Mouse (Mus musculus) lung, adult 2 months (tissue): Measurements from ENCODE around the gene Olfr667. TPM values are rescaled to one million over a fixed set of nuclear protein-coding genes. Genes with fewer than 3 reads are reported as not detected.
"Not testable (repeated sequence)": the region's sequence is repeated elsewhere in the genome, so short reads cannot be mapped to it uniquely, and the experiment has no call there.

Source experiments
- DNase-seq: peaks from one replicate; pipeline ENCODE4 v3.0.0; 2022
- H3K4me1 ChIP-seq: fragments of 200-500 bp; 2 replicates; pipeline ENCODE4 v1.6.1; 2011; ENCODE audit warnings: low read length; ENCODE audit not compliant: control insufficient read depth, insufficient read depth
- H3K4me3 ChIP-seq: fragments of 200-500 bp; replicated peaks from 2 replicates; pipeline ENCODE3; 2011; ENCODE audit warnings: low read depth, mild to moderate bottlenecking, control low read depth, low read length; ENCODE audit errors: extremely low read depth
- CTCF ChIP-seq: fragments of 200-500 bp; IDR thresholded peaks from 2 replicates; pipeline ENCODE4 v1.5.1; 2011; ENCODE audit warnings: mild to moderate bottlenecking, low read length, control low read depth; ENCODE audit not compliant: insufficient read depth
- POLR2A ChIP-seq: fragments of 200-500 bp; IDR thresholded peaks from 2 replicates; pipeline ENCODE4 v1.6.1; 2011; ENCODE audit warnings: low read depth, mild to moderate bottlenecking, control low read depth, low read length, borderline replicate concordance; ENCODE audit errors: extremely low read depth
- WGBS: fragments of 180-500 bp; shearing (Covaris S2); methylation state at CpG from one replicate; pipeline ENCODE4 v1.1.7; 2018; 5-methylcytosine and 5-hydroxymethylcytosine counted together
- polyA plus RNA-seq: library from polyadenylated mRNA; depleted of rRNA; stranded (reverse); fragments of >200 nt; gene quantifications from 2 replicates; pipeline ENCODE4 v1.2.3, GENCODE M21; 2012; rRNA removed

Gene Olfr667
- not detected in 2 replicates for polyA plus RNA-seq

DNA sequence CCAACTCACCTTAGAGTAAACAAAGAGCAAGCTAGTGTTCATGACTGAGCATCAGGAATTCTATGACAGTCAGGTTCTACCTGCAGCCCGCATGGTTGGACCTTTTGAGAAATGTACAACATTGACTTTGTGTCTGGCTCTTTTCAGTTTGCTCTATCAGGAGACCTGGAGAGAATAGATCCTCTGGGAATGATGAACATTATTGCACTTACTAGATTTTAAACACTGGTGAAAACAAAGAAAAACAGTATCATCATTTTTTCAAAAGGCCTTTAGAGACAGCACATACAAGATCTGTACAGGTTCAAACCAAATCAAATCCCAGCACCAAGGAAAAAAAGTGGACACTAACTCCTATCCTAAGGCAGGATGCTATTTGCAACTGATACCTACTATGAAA, at the start of gene Olfr667:
Gene Olfr667 (minus strand): TSS at position 101 of the 400 bp plus-strand sequence.
- DNase-seq = no peak
- 82% methylated on average over 1 of the region's 1 CpGs for WGBS

DNA sequence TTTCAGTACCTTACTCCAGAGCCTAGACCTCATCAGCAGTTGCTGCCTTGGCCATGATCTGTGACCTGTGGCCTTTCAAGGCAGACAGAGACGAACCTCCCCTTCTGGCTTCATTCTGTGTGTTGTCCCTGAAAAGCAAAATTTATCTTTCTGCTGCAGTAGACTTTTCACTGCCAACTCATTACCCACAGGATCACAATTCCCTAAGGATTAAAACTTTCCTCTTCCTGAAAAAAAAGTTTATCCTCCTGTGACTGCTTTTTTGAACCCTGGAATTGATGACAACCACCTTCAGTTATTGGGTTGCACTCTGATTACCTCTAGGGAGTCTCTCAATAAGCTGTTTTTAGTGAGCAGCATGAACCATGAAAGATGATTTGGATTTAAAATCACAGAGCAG, 41.2 kb upstream of the Olfr667 start, which contains the start of gene Olfr670:
Gene Olfr670 (minus strand): TSS at position 101 of the 400 bp plus-strand sequence.
- no peak within 1 kb of the TSS for H3K4me3 ChIP-seq
- no peak for DNase-seq
- no peak for TF ChIP-seq POLR2A
- no peak for TF ChIP-seq CTCF
- H3K4me1 ChIP-seq = no peaks in the 10 kb centered on the region
- WGBS = 35% methylated on average over 1 of the region's 1 CpGs

More for the DNA sequence above, at the start of gene Olfr667:
- Histone ChIP-seq H3K4me3 (no peak within 1 kb of the TSS), H3K4me1 (no peaks in the 10 kb centered on the region)
- no peak for TF ChIP-seq CTCF
- no peak for TF ChIP-seq POLR2A

DNA sequence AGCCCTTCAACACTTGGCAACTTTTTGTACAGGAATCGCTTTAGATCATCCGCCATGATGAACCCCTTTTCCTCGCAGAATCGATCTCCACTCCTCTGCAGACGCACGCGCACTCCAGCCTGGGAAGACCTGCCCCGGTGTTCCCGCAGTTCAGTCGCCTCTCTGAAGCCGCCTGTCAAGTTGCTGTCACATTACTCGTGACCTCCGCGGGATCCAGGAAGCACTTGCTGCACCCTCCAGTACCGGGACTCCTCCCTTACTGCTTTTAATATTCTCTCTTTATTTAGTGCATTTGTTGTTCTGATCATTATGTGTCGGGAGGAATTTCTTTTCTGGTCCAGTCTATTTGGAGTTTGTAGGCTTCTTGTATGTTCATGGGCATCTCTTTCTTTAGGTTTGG, 29.0 kb upstream of the Olfr667 start:
- H3K4me3 ChIP-seq, H3K4me1 ChIP-seq, DNase-seq: not testable (repeated sequence)
- WGBS = 91% methylated on average over 16 of the region's 16 CpGs

DNA sequence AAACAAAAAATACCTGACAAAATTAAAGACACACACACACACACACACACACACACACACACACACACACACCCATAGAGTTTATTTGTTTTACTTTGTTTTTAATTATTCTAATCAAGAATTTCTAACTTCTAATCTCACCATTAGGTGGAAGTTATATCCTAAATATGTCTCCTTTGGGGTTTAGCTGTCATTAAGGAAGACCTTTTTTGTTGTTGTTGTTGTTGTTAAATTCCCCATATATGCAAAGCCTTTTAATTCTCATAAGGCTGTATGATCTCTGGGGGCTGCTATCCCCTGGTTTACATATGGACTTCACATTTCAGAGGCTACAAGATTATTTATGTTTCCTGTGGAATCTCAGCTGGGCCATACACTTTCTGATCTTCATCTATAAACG, 12.7 kb upstream of the Olfr667 start, which contains the start of gene Olfr669:
Gene Olfr669 (plus strand): TSS at position 301 of the 400 bp plus-strand sequence.
- WGBS = 72% methylated on average over 1 of the region's 1 CpGs
- no peak for TF ChIP-seq POLR2A
- TF ChIP-seq CTCF = no peak
- H3K4me1 ChIP-seq = no peaks in the 10 kb centered on the region

DNA sequence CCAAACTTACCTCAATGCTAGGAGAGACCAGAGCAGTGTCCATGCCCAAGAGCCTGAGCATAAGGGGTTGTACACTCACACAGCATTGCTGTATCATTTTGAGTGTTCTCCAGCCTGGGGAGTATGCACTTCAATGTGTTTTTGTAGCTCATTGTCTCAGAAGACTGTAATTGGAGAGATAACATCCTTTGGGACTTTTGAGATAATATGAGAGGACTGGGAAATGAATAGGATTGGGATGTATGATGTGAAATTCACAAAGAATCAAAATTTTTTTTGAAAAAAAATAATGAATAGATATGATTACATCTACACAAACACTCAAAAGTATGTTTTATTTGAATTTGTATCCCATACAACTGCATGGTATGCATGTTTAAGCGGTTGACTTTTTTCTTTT, 6.7 kb upstream of the Olfr667 start, which contains the start of gene Olfr668:
Gene Olfr668 (minus strand): TSS at position 101 of the 400 bp plus-strand sequence.
- Histone ChIP-seq H3K4me1 (no peaks in the 10 kb centered on the region), H3K4me3 (no peak within 1 kb of the TSS)
- TF ChIP-seq POLR2A = no peak
- no peak for DNase-seq
- WGBS = 60% methylated on average over 1 of the region's 1 CpGs

More for the DNA sequence above, 12.7 kb upstream of the Olfr667 start, which contains the start of gene Olfr669:
- DNase-seq = no peak
- H3K4me3 ChIP-seq = no peak within 1 kb of the TSS

DNA sequence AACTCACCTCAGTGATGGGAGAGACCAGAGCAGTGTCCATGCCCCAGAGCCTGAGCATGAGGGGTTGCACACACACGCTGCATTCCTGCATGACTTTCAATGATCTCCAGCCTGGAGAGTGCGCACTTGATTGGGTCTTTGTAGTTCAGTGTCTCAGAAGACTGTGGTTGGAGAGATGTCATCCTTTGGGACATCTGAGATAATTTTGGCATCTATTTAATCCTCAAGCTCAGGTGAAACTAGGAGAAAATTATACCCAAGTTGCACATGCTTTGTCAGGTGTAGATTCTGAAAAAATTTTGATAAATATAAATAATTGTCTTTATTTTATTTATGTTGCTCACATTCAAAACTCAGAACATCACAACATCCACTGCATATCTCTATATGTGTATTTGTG, 25.4 kb downstream of the Olfr667 start, which contains the start of gene Olfr666:
Gene Olfr666 (minus strand): TSS at position 101 of the 400 bp plus-strand sequence.
- H3K4me1 ChIP-seq = no peaks in the 10 kb centered on the region
- H3K4me3 ChIP-seq = no peak within 1 kb of the TSS
- DNase-seq = no peak
- 78% methylated on average over 2 of the region's 2 CpGs for WGBS
- no peak for TF ChIP-seq CTCF
- TF ChIP-seq POLR2A = no peak

DNA sequence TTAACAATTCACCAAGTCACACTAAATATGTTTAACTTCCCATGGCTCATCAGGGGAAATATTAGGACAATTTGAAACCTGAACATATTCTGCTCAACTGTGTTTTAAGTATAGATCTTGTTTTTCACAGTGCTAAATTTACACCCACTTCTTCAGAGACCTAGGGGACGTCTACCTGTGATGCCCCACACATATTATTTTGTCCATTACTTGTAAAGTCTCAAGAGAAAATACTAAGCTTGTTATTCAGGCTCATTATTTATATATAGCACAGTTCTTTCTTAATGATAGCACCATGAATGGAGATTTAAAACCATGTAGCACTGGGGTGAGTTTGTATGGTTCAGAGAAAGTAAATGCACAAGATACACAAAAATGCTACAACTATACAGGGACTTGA, 43.6 kb downstream of the Olfr667 start, which contains the start of gene Olfr665:
Gene Olfr665 (plus strand): TSS at position 301 of the 400 bp plus-strand sequence.
- no peak for DNase-seq
- H3K4me1 ChIP-seq = no peaks in the 10 kb centered on the region
- H3K4me3 ChIP-seq = no peak within 1 kb of the TSS
- 15% methylated on average over 1 of the region's 1 CpGs for WGBS
- no peak for TF ChIP-seq POLR2A
- TF ChIP-seq CTCF = no peak

Other genes starting within 250 kb of the Olfr667 start
- not detected in 2 replicates for gene Olfr661, start 235.0 kb downstream of the Olfr667 start, polyA plus RNA-seq
- gene Usp17le, start 144.0 kb downstream of the Olfr667 start, polyA plus RNA-seq = not detected in 2 replicates
- not detected in 2 replicates for gene Usp17lb, start 78.9 kb downstream of the Olfr667 start, polyA plus RNA-seq
- not detected in 2 replicates for gene Usp17la, start 64.5 kb downstream of the Olfr667 start, polyA plus RNA-seq
- not detected in 2 replicates for gene Olfr665, start 43.5 kb downstream of the Olfr667 start, polyA plus RNA-seq
- gene Olfr666, start 25.5 kb downstream of the Olfr667 start, polyA plus RNA-seq = not detected in 2 replicates
- gene Olfr668, start 6.6 kb upstream of the Olfr667 start, polyA plus RNA-seq = not detected in 2 replicates
- gene Olfr669, start 12.8 kb upstream of the Olfr667 start, polyA plus RNA-seq = not detected in 2 replicates
- not detected in 2 replicates for gene Olfr670, start 41.1 kb upstream of the Olfr667 start, polyA plus RNA-seq
- gene Olfr671, start 57.6 kb upstream of the Olfr667 start, polyA plus RNA-seq = not detected in 2 replicates
- not detected in 2 replicates for gene Olfr672, start 80.5 kb upstream of the Olfr667 start, polyA plus RNA-seq
- not detected in 2 replicates for gene Olfr675, start 107.0 kb upstream of the Olfr667 start, polyA plus RNA-seq
- gene Olfr676, start 111.2 kb upstream of the Olfr667 start, polyA plus RNA-seq = not detected in 2 replicates
- not detected in 2 replicates for gene Olfr677, start 129.9 kb upstream of the Olfr667 start, polyA plus RNA-seq
- not detected in 2 replicates for gene Olfr678, start 143.0 kb upstream of the Olfr667 start, polyA plus RNA-seq
- gene Olfr679, start 159.7 kb upstream of the Olfr667 start, polyA plus RNA-seq = not detected in 2 replicates
- gene Olfr680-ps1, start 171.3 kb upstream of the Olfr667 start, polyA plus RNA-seq = not detected in 2 replicates
- not detected in 2 replicates for gene Olfr681, start 195.4 kb upstream of the Olfr667 start, polyA plus RNA-seq
- gene Olfr683, start 225.5 kb upstream of the Olfr667 start, polyA plus RNA-seq = not detected in 2 replicates
- gene Olfr684, start 242.2 kb upstream of the Olfr667 start, polyA plus RNA-seq = not detected in 2 replicates